Mouse (Mus musculus) cerebellum, postnatal 4 days (tissue): ENCODE data around the gene 2010005H15Rik.
"Not testable (repeated sequence)": the region's sequence is repeated elsewhere in the genome, so short reads cannot be mapped to it uniquely, and the experiment has no call there.

ENCODE experiments used
- DNase-seq, 2 experiments: peaks; one replicate each; pipeline ENCODE4 v3.0.0; 2022; ENCODE audit warnings: low spot score in 2 of 2, mixed read lengths in 1 of 2

Gene 2010005H15Rik

GRCm38 (mm10) chr16:36221168-36221567 lies at the start of gene 2010005H15Rik:
Gene 2010005H15Rik (plus strand): TSS chr16:36221468.
- DNase-seq = not testable (repeated sequence)

- DNase-seq = no peak
These were observed 45.2 kb upstream of the 2010005H15Rik start for GRCm38 (mm10) chr16:36176108-36176507.

GRCm38 (mm10) chr16:36179910-36180309 lies 41.4 kb upstream of the 2010005H15Rik start:
- no peak for DNase-seq

GRCm38 (mm10) chr16:36183912-36184311 lies 37.4 kb upstream of the 2010005H15Rik start, which contains the start of gene Gm5483:
Gene Gm5483 (plus strand): TSS chr16:36184212.
- DNase-seq = not testable (repeated sequence)

- no peak for DNase-seq
These were observed 22.0 kb upstream of the 2010005H15Rik start for GRCm38 (mm10) chr16:36199226-36199625.

GRCm38 (mm10) chr16:36203846-36204245 lies 17.4 kb upstream of the 2010005H15Rik start:
- no peak for DNase-seq

GRCm38 (mm10) chr16:36205684-36206083 lies 15.6 kb upstream of the 2010005H15Rik start:
- not testable (repeated sequence) for DNase-seq

GRCm38 (mm10) chr16:36209967-36210453 lies 11.3 kb upstream of the 2010005H15Rik start, which contains the start of gene Gm5416:
Gene Gm5416 (plus strand): TSS chr16:36210403.
- no peak for DNase-seq

GRCm38 (mm10) chr16:36260585-36260984 lies 39.3 kb downstream of the 2010005H15Rik start:
- DNase-seq = not testable (repeated sequence)

- DNase-seq = not testable (repeated sequence)
These were observed 55.5 kb downstream of the 2010005H15Rik start, which contains the start of gene Stfa1 for GRCm38 (mm10) chr16:36276796-36277195. Gene Stfa1 (plus strand): TSS chr16:36276951.

GRCm38 (mm10) chr16:36289140-36289539 lies 67.9 kb downstream of the 2010005H15Rik start:
- no peak for DNase-seq
